Mouse (Mus musculus) embryonic stem cell, embryonic (primary cell): ENCODE data around the gene Ccnb2.
"Not testable (repeated sequence)": the region's sequence is repeated elsewhere in the genome, so short reads cannot be mapped to it uniquely, and the experiment has no call there.

Experiments
- CTCF ChIA-PET, 4 experiments: fragments of 300-600 bp in 2 of 4; fragments of 350-600 bp in 2 of 4; sonication (Branson Sonifier 250); formaldehyde crosslinking; loops; one replicate each; lab custom pipeline; 2022; ENCODE audit warnings: inconsistent platforms in 2 of 4; lab: Charles Lee
- POLR2A ChIA-PET, 4 experiments: fragments of 300-600 bp in 2 of 4; fragments of 350-600 bp in 2 of 4; sonication (Branson Sonifier 250); formaldehyde crosslinking; loops; one replicate each; lab custom pipeline; 2022; ENCODE audit warnings: antibody characterized with exemption in 4 of 4, inconsistent platforms in 1 of 4; lab: Charles Lee

Ccnb2 gene

DNA sequence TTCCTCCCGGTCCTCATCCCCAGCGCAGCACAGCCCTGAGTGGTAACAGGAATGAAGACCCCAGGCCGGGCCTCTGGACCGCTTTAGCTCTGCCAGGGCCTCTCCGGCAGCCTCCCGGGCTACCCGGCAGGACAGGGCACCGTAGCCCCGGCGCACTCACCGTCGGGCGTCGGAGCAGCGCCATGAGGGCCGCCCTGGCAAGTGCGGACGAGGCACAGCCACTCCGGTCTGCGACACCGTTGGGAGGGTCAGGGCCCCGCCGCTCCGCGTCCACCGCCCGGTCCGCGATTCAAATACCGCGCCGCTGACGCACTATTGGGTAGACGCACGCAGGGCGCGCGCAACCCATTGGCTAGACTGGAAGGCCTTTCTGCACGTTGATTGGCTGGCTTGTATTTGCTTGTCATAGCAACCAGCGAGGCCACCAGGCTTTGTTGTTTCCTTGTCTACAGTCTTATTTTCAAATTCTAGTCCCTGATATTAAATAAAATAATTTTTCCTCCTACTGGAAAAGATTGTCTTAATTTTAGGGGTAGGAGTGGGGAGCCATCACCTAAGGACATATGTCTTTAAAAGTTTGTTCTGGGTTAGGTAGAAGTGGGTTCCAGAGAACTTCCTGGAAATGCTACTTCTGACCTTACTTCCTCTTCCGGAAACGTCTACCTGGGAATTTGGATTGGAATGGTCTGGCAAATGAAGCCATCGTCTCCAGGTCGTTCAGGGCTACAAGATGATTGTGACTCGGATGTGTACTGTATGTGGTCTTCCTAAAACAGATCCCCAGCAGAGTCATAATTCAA, at the start of gene Ccnb2:
TSS of gene Ccnb2 (minus strand) at position 291 of the 800 bp plus-strand sequence.
- POLR2A ChIA-PET = interaction anchor here (0.6 to 3.7 kb wide), 14 partner anchors 10 to 541 kb away, joined by 3 to 31 read pairs (median 4); partner anchors contain the start of gene Sltm (in 1 of the 4)
- CTCF ChIA-PET = no interaction called here

- CTCF ChIA-PET, POLR2A ChIA-PET: not testable (repeated sequence)
Measured at GRCm38 (mm10) chr9:70463091-70463490, 41.7 kb upstream of the Ccnb2 start.

GRCm38 (mm10) chr9:70452371-70452770, 31.0 kb upstream of the Ccnb2 start:
- ChIA-PET POLR2A (interaction anchor here in 2 of 4 experiments (0.6 to 1.9 kb wide), 4 partner anchors 9 to 35 kb away, joined by 3 to 5 read pairs (median 3); no protein-coding TSS in a partner anchor), CTCF (no interaction called here)

DNA sequence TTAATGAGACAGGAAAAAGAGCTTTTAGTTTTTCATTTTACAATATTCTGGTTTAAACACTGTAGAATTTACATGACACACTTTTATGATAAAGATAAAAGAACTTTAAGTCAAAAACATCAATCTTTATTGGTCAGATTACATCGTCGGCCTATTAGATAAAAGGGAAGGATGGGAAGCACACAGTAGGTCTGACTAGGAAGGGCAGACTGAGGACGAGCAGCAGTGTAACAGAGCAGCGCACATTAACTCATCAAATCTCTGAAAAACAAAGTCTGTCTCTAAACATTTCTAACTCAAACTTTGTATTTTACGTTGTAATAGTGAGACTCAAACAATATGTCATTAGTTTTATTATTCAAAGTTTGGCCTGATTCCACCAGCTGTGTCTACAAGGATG, 27.7 kb upstream of the Ccnb2 start:
- CTCF ChIA-PET = no interaction called here
- POLR2A ChIA-PET = interaction anchor here in 1 of 4 experiments (0.7 to 2.6 kb wide), 6 partner anchors 9 to 151 kb away, joined by 3 to 12 read pairs (median 4); no protein-coding TSS in a partner anchor

- ChIA-PET CTCF (interaction anchor here in 1 of 4 experiments (0.6 kb wide), 1 partner anchor 30 kb away, joined by 4 read pairs; no protein-coding TSS in a partner anchor), POLR2A (interaction anchor here in 1 of 4 experiments (0.6 to 1.9 kb wide), 7 partner anchors 9 to 143 kb away, joined by 3 to 5 read pairs (median 3); no protein-coding TSS in a partner anchor)
Measured at GRCm38 (mm10) chr9:70439959-70440358, 18.6 kb upstream of the Ccnb2 start.

- POLR2A ChIA-PET = interaction anchor here in 3 of 4 experiments (0.7 to 2.2 kb wide), 5 partner anchors 11 to 530 kb away, joined by 3 to 9 read pairs (median 3); partner anchors contain the start of gene Sltm (in 1 of the 3)
- CTCF ChIA-PET = interaction anchor here in 2 of 4 experiments (1.0 to 1.5 kb wide), 2 partner anchors 13 to 14 kb away, joined by 4 read pairs; no protein-coding TSS in a partner anchor
Measured at GRCm38 (mm10) chr9:70422661-70423060, 1.3 kb upstream of the Ccnb2 start.

GRCm38 (mm10) chr9:70416412-70416811, 4.9 kb downstream of the Ccnb2 start:
- ChIA-PET CTCF (interaction anchor here (0.5 to 1.9 kb wide), 9 partner anchors 8 to 253 kb away, joined by 3 to 14 read pairs (median 4); no protein-coding TSS in a partner anchor), POLR2A (interaction anchor here in 2 of 4 experiments (0.7 to 2.7 kb wide), 10 partner anchors 9 to 522 kb away, joined by 3 to 7 read pairs (median 4); no protein-coding TSS in a partner anchor)

DNA sequence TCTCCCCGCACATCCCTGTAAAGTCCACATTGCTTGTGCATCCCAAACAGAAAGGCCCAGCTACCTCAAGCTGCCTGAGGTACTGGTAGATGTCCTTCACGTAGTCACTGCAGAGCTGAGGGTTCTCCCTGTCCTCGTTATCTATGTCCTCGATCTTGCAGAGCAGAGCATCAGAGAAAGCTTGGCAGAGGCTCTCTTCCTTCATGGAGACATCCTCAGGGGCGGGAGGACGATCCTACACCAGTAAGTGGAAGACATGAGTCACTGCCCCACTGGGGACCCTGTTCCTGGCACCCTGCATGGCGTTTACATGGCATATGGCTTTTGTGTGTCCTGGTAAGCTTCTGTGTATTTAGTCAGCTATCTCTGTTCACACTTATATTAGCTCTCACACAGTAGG, 8.3 kb downstream of the Ccnb2 start:
- CTCF ChIA-PET = interaction anchor here in 3 of 4 experiments (0.5 to 1.3 kb wide), 3 partner anchors 9 to 329 kb away, joined by 3 to 4 read pairs (median 3); no protein-coding TSS in a partner anchor

GRCm38 (mm10) chr9:70410668-70411067, 10.7 kb downstream of the Ccnb2 start:
- CTCF ChIA-PET = no interaction called here
- POLR2A ChIA-PET = interaction anchor here in 1 of 4 experiments (0.7 to 5.6 kb wide), 3 partner anchors 9 to 26 kb away, joined by 3 to 31 read pairs (median 3); partner anchors contain the start of gene Ccnb2

More for the DNA sequence above, 8.3 kb downstream of the Ccnb2 start:
- POLR2A ChIA-PET = interaction anchor here in 3 of 4 experiments (0.5 to 1.0 kb wide), 4 partner anchors 10 to 203 kb away, joined by 3 to 5 read pairs (median 3); no protein-coding TSS in a partner anchor

DNA sequence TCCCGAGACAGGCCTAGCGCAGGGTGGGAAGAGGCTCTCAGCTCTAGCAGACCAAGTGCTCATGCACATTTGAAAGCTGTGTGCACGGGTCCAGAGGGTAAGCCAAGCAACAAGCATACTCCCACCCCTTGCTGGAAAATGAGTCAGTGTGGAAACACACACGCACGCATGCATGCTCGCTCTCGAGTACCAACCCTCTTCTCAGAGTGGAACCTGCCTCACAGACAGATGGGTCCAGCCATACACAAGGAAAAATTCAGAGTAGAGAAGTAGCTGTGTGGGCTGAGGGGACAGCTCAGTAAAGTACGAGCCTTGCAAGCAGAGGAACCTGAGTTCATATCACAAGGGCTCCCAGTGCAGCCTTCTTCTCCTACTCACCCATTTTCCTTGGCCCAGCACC, 11.6 kb downstream of the Ccnb2 start:
- POLR2A ChIA-PET = interaction anchor here in 1 of 4 experiments (5.6 kb wide), 1 partner anchor 10 kb away, joined by 31 read pairs; the partner anchor contains the start of gene Ccnb2

DNA sequence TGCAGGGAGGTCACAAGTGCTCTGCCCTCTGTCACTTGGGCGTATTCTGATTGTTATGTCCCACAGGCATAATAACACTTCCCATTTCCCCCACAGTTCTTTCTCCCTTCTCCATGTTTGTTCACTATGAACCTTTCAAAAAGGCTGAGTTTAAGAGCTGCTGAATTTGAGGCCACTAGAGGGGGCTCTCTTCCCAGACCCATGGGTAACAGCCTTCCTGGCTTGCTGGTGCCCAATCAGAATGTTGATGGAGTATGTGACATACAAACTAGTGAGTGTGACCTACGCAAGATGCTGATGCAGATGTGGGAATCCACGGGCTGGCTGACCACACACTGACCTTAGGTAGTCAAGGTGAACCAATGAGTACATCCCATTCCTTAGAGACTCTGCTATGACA, 12.6 kb downstream of the Ccnb2 start:
- ChIA-PET CTCF (interaction anchor here (0.5 to 1.6 kb wide), 12 partner anchors 8 to 1342 kb away, joined by 3 to 10 read pairs (median 3); no protein-coding TSS in a partner anchor), POLR2A (interaction anchor here in 3 of 4 experiments (0.5 to 5.6 kb wide), 5 partner anchors 11 to 390 kb away, joined by 3 to 31 read pairs (median 3); partner anchors contain the start of gene Ccnb2 (in 1 of the 3))

More for the DNA sequence above, 11.6 kb downstream of the Ccnb2 start:
- CTCF ChIA-PET = interaction anchor here in 3 of 4 experiments (0.5 to 1.2 kb wide), 4 partner anchors 13 to 1324 kb away, joined by 3 to 5 read pairs (median 4); no protein-coding TSS in a partner anchor

- POLR2A ChIA-PET = interaction anchor here in 1 of 4 experiments (2.4 to 5.6 kb wide), 2 partner anchors 11 to 13 kb away, joined by 7 to 31 read pairs; partner anchors contain the start of gene Ccnb2
- CTCF ChIA-PET = interaction anchor here in 1 of 4 experiments (1.2 kb wide), 1 partner anchor 10 kb away, joined by 6 read pairs; no protein-coding TSS in a partner anchor
Measured at GRCm38 (mm10) chr9:70406596-70406995, 14.8 kb downstream of the Ccnb2 start.

GRCm38 (mm10) chr9:70401937-70402539, 19.3 kb downstream of the Ccnb2 start:
- ChIA-PET CTCF (interaction anchor here in 3 of 4 experiments (0.6 to 0.9 kb wide), 3 partner anchors 254 to 457 kb away, joined by 3 read pairs; partner anchors contain the start of gene Gm10642 (in 1 of the 3)), POLR2A (interaction anchor here in 1 of 4 experiments (1.2 to 2.2 kb wide), 2 partner anchors 9 to 129 kb away, joined by 3 to 9 read pairs; no protein-coding TSS in a partner anchor)

DNA sequence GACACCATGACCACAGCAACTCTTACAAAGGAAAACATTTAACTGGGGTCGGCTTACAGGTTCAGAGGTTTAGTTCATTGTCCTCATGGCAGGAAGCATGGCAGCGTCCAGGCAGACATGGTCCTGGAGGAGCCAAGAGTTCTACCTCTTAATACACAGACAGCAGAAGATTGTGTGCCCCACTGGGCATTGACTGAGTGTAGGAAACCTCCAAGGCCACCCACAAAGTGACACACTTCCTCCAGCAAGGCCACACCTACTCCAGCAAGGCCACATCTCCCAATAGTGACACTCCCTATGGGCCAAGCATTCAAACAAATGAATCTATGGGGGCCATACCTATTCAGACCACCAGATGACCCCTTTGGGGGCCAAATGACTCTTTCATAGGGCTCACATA, 25.3 kb downstream of the Ccnb2 start:
- POLR2A ChIA-PET = no interaction called here
- CTCF ChIA-PET = interaction anchor here in 2 of 4 experiments (0.5 to 1.2 kb wide), 2 partner anchors 35 to 377 kb away, joined by 3 read pairs; no protein-coding TSS in a partner anchor

DNA sequence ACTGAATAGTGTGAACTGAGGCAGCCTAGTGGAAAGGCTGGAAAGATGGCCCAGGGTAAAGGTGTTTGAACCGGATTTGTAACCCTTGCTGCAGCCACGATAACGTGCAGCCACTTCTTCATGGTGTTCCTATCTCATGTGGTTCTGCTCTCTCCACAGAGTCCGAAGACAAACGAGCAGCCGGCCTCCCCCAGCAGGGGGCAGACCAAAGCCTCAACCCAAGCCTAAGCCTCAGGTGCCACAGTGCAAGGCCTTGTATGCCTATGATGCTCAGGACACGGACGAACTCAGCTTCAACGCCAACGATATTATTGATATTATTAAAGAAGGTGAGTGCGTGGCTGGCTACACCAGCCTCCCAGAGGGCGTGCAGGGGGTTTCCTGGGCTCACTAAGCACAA, 25.7 kb downstream of the Ccnb2 start:
- ChIA-PET CTCF (interaction anchor here in 2 of 4 experiments (0.7 to 1.2 kb wide), 3 partner anchors 254 to 376 kb away, joined by 3 to 5 read pairs (median 3); partner anchors contain the start of gene Fam81a (in 1 of the 2)), POLR2A (interaction anchor here in 1 of 4 experiments (0.8 kb wide), 1 partner anchor 11 kb away, joined by 3 read pairs; no protein-coding TSS in a partner anchor)

- POLR2A ChIA-PET = interaction anchor here in 2 of 4 experiments (0.5 to 1.7 kb wide), 6 partner anchors 11 to 509 kb away, joined by 3 to 9 read pairs (median 4); no protein-coding TSS in a partner anchor
Measured at GRCm38 (mm10) chr9:70392563-70392907, 28.8 kb downstream of the Ccnb2 start.

More at GRCm38 (mm10) chr9:70392563-70392907, 28.8 kb downstream of the Ccnb2 start:
- CTCF ChIA-PET = interaction anchor here (0.6 to 1.2 kb wide), 6 partner anchors 16 to 916 kb away, joined by 3 to 6 read pairs (median 4); no protein-coding TSS in a partner anchor
